Mouse (Mus musculus) left cerebral cortex, postnatal 25 days (tissue): ENCODE data around the gene Vegfb. TPM values are rescaled to one million over a fixed set of nuclear protein-coding genes. Genes with fewer than 3 reads are reported as not detected.
A peak's percentile ranks its signal among the peaks of the same experiment; 100 is the strongest.

Experiments used
- DNase-seq, 2 experiments: peaks; one replicate each; pipeline ENCODE4 v3.0.0; 2022; ENCODE audit warnings: low spot score in 2 of 2, mixed read lengths in 1 of 2
- intact Hi-C: fragments of 180-260 bp; cut with DNase I; formaldehyde crosslinking; loops from one replicate; pipeline ENCODE4 v1.15.1; 2025
- total RNA-seq, 2 experiments: library from RNA; stranded (reverse); gene quantifications; 2 replicates each; pipeline ENCODE4 v1.2.3; 2021

Gene Vegfb
- total RNA-seq, 2 experiments from 2014 or later = 79.9 to 80.2 TPM

- no peak for DNase-seq
These were observed 39.3 kb downstream of the Vegfb start for GRCm38 (mm10) chr19:6948186-6948585.

DNA sequence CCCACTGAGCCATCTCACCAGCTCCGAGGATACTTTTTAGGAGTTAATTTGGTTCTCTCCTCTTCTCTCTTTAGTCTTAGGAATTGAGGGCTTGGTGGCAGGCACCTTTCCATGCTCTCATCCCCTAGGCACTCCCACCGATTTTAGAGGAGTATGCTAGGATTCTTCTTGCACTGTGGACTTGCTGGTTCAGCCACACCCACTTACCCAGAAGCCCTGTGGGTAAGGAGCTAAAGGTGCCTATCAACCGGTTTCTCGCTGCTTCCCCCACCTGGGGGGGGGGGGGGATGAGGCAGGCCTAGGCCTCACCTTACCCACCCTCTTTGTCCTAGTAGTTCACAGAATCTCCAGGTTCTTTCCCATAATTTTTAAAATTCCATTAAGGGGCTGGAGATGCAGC lies 39.7 kb downstream of the Vegfb start:
- intact Hi-C loops = no loop called here
- no peak for DNase-seq

More at GRCm38 (mm10) chr19:6948186-6948585, 39.3 kb downstream of the Vegfb start:
- intact Hi-C loops = no loop called here

DNA sequence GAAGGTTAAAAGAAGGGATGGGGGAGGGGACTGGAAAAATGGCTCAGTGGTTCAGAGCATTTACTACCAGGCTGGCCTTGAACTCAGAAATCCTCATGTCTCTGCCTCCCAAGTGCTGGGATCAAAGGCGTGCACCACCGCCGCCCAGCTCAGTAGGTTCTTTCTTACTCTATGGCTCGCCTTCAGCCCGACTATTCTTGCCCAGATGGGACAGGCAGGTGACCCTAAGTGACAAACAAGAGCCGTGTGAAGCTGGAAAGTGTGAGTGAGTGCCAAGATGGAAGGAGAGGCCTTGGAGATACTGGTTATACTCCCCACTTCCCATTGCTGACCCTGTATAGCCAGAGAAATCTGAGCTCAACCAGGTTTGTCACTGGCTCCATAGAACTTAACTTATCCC lies 43.7 kb downstream of the Vegfb start:
- intact Hi-C loops = loop anchor here (5.0 kb wide), 1 partner anchor 34 kb away; the partner anchor contains the start of gene Plcb3
- no peak for DNase-seq

- intact Hi-C loops = loop anchor here (1.0 to 5.0 kb wide), 2 partner anchors 9 to 35 kb away; partner anchors contain the start of gene Plcb3
These were observed 44.7 kb downstream of the Vegfb start for GRCm38 (mm10) chr19:6942764-6943163.

DNA sequence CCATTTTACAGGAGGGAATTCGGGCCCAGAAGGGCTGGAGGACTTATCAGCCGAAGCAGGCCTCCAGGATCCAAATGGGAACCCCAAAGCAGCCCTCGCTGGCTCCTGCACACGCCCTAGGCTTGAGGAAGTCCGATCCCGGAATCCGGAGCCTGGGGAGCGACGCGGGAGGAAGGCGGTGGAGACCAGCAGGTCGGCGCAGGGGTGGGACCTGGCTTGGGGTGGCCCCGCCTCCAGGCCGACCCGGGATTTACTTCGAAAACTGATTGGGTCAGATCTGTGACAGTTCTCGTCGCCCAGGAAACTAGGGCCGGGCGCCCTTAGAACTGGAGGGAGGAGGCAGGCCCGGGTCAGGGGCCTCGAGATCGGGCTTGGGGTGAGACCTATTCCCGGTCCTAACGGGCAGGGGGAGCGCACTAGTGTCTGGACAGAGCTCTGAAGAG lies 45.2 kb downstream of the Vegfb start, which contains the start of gene Gpr137:
TSS of gene Gpr137 (minus strand) at position 232 of the 443 bp plus-strand sequence.
- intact Hi-C loops = loop anchor here (1.0 to 5.0 kb wide), 2 partner anchors 9 to 35 kb away; partner anchors contain the start of gene Plcb3
- peak; percentile 92 to 96 for DNase-seq

More at GRCm38 (mm10) chr19:6942764-6943163, 44.7 kb downstream of the Vegfb start:
- DNase-seq = no peak

DNA sequence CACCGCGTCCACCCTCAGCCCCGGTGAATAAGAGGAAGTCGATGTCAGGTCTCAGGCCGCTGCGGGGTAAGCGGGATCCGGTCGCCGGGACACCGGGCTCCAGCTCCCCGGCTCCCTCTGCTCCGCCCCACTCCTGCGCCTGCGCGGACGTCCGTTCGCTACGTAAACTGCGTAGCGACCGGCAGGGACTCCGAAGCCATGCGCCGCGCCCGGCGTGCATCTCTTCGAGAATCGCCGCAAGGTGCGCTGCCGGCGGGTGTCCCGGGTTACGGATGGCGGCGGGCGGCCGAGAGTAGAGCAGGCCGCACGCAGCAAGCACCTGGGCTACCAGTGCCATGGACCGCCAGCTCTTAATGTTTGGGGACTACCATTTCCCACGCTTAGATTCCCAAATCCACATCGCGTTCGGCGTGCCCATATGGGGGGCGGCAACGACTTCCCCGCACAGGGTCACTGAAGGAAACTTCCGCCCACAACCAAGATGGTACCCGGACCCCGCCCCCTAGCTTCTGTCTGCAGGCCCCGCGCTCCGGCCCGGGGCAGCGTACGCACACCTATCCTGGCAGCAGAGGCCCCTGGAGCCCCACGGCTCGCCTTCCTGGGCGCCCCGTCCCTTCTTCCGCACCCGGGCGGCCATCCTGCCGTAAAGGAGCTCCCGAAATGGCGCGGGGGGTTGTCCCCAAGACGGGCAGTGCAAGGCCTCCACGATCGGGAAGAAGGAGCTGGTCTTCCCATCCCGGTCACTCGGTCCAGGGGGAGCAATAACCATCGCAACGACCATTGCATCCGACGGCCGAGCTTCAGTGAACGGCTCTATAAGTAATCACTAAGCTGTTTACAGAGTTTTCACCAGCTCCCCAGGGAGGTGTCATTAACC lies 45.8 kb downstream of the Vegfb start, which contains the start of gene Bad:
TSS of gene Bad (plus strand) at position 490 of the 877 bp plus-strand sequence.
- DNase-seq = peak; percentile 93 to 95
- intact Hi-C loops = loop anchor here (1.0 to 5.0 kb wide), 2 partner anchors 10 to 36 kb away; partner anchors contain the start of gene Plcb3

- intact Hi-C loops = loop anchor here (5.0 kb wide), 1 partner anchor 37 kb away; the partner anchor contains the start of gene Plcb3
- DNase-seq = no peak
These were observed 46.8 kb downstream of the Vegfb start for GRCm38 (mm10) chr19:6940396-6941351.

- DNase-seq = no peak
- intact Hi-C loops = loop anchor here (5.0 kb wide), 1 partner anchor 38 kb away; the partner anchor contains the start of gene Plcb3
These were observed 48.1 kb downstream of the Vegfb start for GRCm38 (mm10) chr19:6939106-6940002.

GRCm38 (mm10) chr19:6937541-6938465 lies 49.6 kb downstream of the Vegfb start:
- intact Hi-C loops = no loop called here

GRCm38 (mm10) chr19:6936299-6936698 lies 51.2 kb downstream of the Vegfb start:
- DNase-seq = no peak
- intact Hi-C loops = no loop called here

More at GRCm38 (mm10) chr19:6937541-6938465, 49.6 kb downstream of the Vegfb start:
- no peak for DNase-seq

GRCm38 (mm10) chr19:6934195-6934977 lies 53.1 kb downstream of the Vegfb start, which contains the start of gene Kcnk4:
Gene Kcnk4, minus strand, starts transcription at chr19:6934515.
- intact Hi-C loops = loop anchor here (5.0 kb wide), 2 partner anchors 93 to 432 kb away; no protein-coding TSS in a partner anchor
- DNase-seq = no peak

- DNase-seq = peak; percentile 65 to 84
- intact Hi-C loops = loop anchor here (5.0 kb wide), 2 partner anchors 94 to 431 kb away; no protein-coding TSS in a partner anchor
These were observed 53.8 kb downstream of the Vegfb start for GRCm38 (mm10) chr19:6933436-6934194.

DNA sequence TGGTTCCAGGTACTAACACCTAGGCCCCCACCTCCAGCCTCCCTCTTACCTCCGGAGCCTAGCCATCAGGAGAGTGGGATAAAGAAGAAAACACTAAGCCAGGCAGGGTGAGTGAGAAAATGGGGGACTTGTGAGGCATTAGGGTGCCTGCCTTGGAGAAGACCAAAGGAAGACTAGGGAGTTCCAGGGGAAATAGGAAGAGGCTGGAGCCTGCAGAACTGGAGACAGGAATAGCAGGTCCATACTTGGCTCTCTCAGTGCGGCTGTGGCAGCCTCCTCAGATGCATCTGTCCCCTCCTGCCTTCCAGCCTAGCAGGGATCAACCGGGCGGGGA lies 54.4 kb downstream of the Vegfb start:
- intact Hi-C loops = loop anchor here (5.0 kb wide), 2 partner anchors 94 to 431 kb away; no protein-coding TSS in a partner anchor
- DNase-seq = no peak
